Mouse (Mus musculus) neutrophil, adult 5-6 weeks (primary cell): ENCODE data around the gene Kalrn. TPM values are rescaled to one million over a fixed set of nuclear protein-coding genes. Genes with fewer than 3 reads are reported as not detected.

ENCODE experiments used
- ATAC-seq: fragments of 151-379, 151-347 bp; 2 replicates; pipeline ENCODE4 v1.8.0; 2017; ENCODE audit warnings: mild to moderate bottlenecking, moderate TSS enrichment; ENCODE audit not compliant: insufficient number of reproducible peaks, poor library complexity, low FRiP score, severe bottlenecking; ENCODE audit errors: extremely low read depth
- total RNA-seq: library from RNA; stranded (forward); fragments of 200-1000 nt; gene quantifications from 2 replicates; pipeline ENCODE4 v1.2.3, GENCODE M21; 2017

Kalrn gene
- total RNA-seq, 1 experiment from 2014 or later = 6.1 TPM

GRCm38 (mm10) chr16:33933411-33933810, 639.9 kb downstream of the Kalrn start:
- ATAC-seq = no peak

GRCm38 (mm10) chr16:33932126-33932525, 641.2 kb downstream of the Kalrn start:
- no peak for ATAC-seq

GRCm38 (mm10) chr16:33931682-33932081, 641.6 kb downstream of the Kalrn start:
- ATAC-seq = no peak

- ATAC-seq = no peak
These were observed 642.5 kb downstream of the Kalrn start for GRCm38 (mm10) chr16:33930785-33931184.

GRCm38 (mm10) chr16:33928788-33929462, 644.4 kb downstream of the Kalrn start:
- ATAC-seq = no peak

- ATAC-seq = no peak
These were observed 646.0 kb downstream of the Kalrn start for GRCm38 (mm10) chr16:33927263-33927824.

- ATAC-seq = no peak
These were observed 649.6 kb downstream of the Kalrn start for GRCm38 (mm10) chr16:33923758-33924157.

GRCm38 (mm10) chr16:33923001-33923316, 650.4 kb downstream of the Kalrn start:
- ATAC-seq = no peak

GRCm38 (mm10) chr16:33922111-33923000, 651.0 kb downstream of the Kalrn start:
- ATAC-seq = 0 out of 2 replicates have a peak, but pooled peaks have one; percentile 32

GRCm38 (mm10) chr16:33921514-33921913, 651.8 kb downstream of the Kalrn start:
- ATAC-seq = no peak

Other genes with a start within 250 kb of the Kalrn start
- not detected in 2 replicates for gene Ropn1, start 76.4 kb upstream of the Kalrn start, total RNA-seq
- 2.6 and 3.0 TPM in 2 replicates for gene Ccdc14, start 117.1 kb upstream of the Kalrn start, total RNA-seq
- gene Mylk, start 171.7 kb upstream of the Kalrn start, total RNA-seq = 14.5 and 16.3 TPM in 2 replicates